ENCODE assay signal across 30 mouse cellular contexts in genomic region chr14:55135676-55136075, GRCm38 (mm10). TPM values are rescaled to one million over a fixed set of nuclear protein-coding genes. Genes with fewer than 3 reads are reported as not detected.
"Had no signal": no experiment of that assay in that cellular context is flagged by ENCODE, and none has a peak within 500 bp of the region (broad histone marks: within the 10 kb centered on the region; RNA-seq: fewer than 3 reads in every experiment).

No protein-coding gene starts in this region.

- H3K36me3 ChIP-seq: limb, embryonic 10.5 days; limb, embryonic 12.5 days; limb, embryonic 13.5 days; limb, embryonic 15.5 days; liver, embryonic 12.5 days; liver, embryonic 13.5 days; liver, embryonic 15.5 days; lung, embryonic 15.5 days; midbrain, embryonic 10.5 days; midbrain, embryonic 12.5 days; midbrain, embryonic 13.5 days; midbrain, embryonic 15.5 days had no signal

- DNase-seq: left cerebral cortex, postnatal 4 days; liver; liver, embryonic 13.5 days; liver, postnatal 0 days; lung, adult 18-20 months; lung, adult 2 months; lung, embryonic 14.5 days; lung, postnatal 10 days; lung, postnatal 14 days; lung, postnatal 36 days; lung, postnatal 4 days; midbrain, embryonic 14.5 days had no signal

- H3K4me3 ChIP-seq: left cerebral cortex, adult 2 months; limb, embryonic 10.5 days; limb, embryonic 12.5 days; limb, embryonic 13.5 days; limb, embryonic 15.5 days; liver, embryonic 12.5 days; liver, embryonic 13.5 days; liver, embryonic 15.5 days; lung, embryonic 15.5 days; megakaryocyte, embryonic 14.5 days; midbrain, embryonic 10.5 days; midbrain, embryonic 12.5 days; midbrain, embryonic 13.5 days; midbrain, embryonic 15.5 days; myocyte had no signal

- H3K9me3 ChIP-seq: limb, embryonic 10.5 days; limb, embryonic 12.5 days; limb, embryonic 13.5 days; limb, embryonic 15.5 days; liver, embryonic 12.5 days; liver, embryonic 13.5 days; liver, embryonic 15.5 days; lung, embryonic 15.5 days; midbrain, embryonic 10.5 days; midbrain, embryonic 12.5 days; midbrain, embryonic 13.5 days; midbrain, embryonic 15.5 days had no signal

- H3K27me3 ChIP-seq: limb, embryonic 13.5 days; limb, embryonic 15.5 days; liver, embryonic 13.5 days; lung, embryonic 15.5 days; midbrain, embryonic 12.5 days; midbrain, embryonic 13.5 days; midbrain, embryonic 15.5 days had no signal

- H3K4me1 ChIP-seq: limb, embryonic 10.5 days; limb, embryonic 12.5 days; limb, embryonic 13.5 days; limb, embryonic 15.5 days; liver, embryonic 12.5 days; liver, embryonic 13.5 days; liver, embryonic 15.5 days; lung, embryonic 15.5 days; midbrain, embryonic 12.5 days; midbrain, embryonic 13.5 days; midbrain, embryonic 15.5 days had no signal

- H3K27ac ChIP-seq: left cerebral cortex, adult 2 months; limb, embryonic 10.5 days; limb, embryonic 12.5 days; limb, embryonic 13.5 days; limb, embryonic 15.5 days; liver, embryonic 12.5 days; liver, embryonic 13.5 days; liver, embryonic 14.5 days; liver, embryonic 15.5 days; lung, embryonic 15.5 days; macrophage; midbrain, embryonic 10.5 days; midbrain, embryonic 12.5 days; midbrain, embryonic 13.5 days; midbrain, embryonic 15.5 days had no signal

RNA-seq across cellular contexts. Expression of gene Jph4, which starts 18.9 kb away (rescaled TPM):
- polyA plus RNA-seq: liver, adult 2 months; liver, embryonic 16.5 days; liver, postnatal 0 days; macrophage; myocyte had no signal
